Mouse (Mus musculus) myocyte (in vitro differentiated cells): ENCODE results near the gene Ttc17. TPM values are rescaled to one million over a fixed set of nuclear protein-coding genes. Genes with fewer than 3 reads are reported as not detected.

Experiments used
- H3K27me3 ChIP-seq: one replicate; pipeline ENCODE4 v1.6.1; 2011; ENCODE audit not compliant: control insufficient read depth, insufficient read depth, insufficient read length
- H3K36me3 ChIP-seq: one replicate; pipeline ENCODE4 v1.6.1; 2011; ENCODE audit not compliant: control insufficient read depth, insufficient read depth
- H3K4me2 ChIP-seq: one replicate; pipeline ENCODE4 v1.6.1; 2011; ENCODE audit warnings: low read depth, control low read depth
- H3K4me3 ChIP-seq: one replicate; pipeline ENCODE4 v1.5.1; 2011; ENCODE audit warnings: mild to moderate bottlenecking, control low read depth, moderate library complexity
- H3K79me2 ChIP-seq: one replicate; pipeline ENCODE4 v1.6.1; 2011; ENCODE audit not compliant: control insufficient read depth, insufficient read depth
- H3ac ChIP-seq: one replicate; pipeline ENCODE4 v1.6.1; 2011; ENCODE audit not compliant: control insufficient read depth, insufficient read length
- CEBPB ChIP-seq: IDR thresholded peaks from 2 replicates; pipeline ENCODE4 v1.6.1; 2011; ENCODE audit warnings: mild to moderate bottlenecking, moderate library complexity; ENCODE audit not compliant: poor library complexity, insufficient read depth, severe bottlenecking
- E2F4 ChIP-seq: IDR thresholded peaks from one replicate; pipeline ENCODE4 v1.6.1; 2011; ENCODE audit warnings: mild to moderate bottlenecking, control low read depth, moderate library complexity; ENCODE audit not compliant: insufficient read depth
- MAX ChIP-seq: IDR thresholded peaks from one replicate; pipeline ENCODE4 v1.6.1; 2011; ENCODE audit warnings: low read depth, mild to moderate bottlenecking, control low read depth
- MYOD1 ChIP-seq, 3 experiments: IDR thresholded peaks; one replicate each; pipeline ENCODE4 v1.6.1; 2011; ENCODE audit warnings: control low read depth in 2 of 3, low read depth in 2 of 3, mild to moderate bottlenecking in 2 of 3, moderate library complexity in 1 of 3; ENCODE audit not compliant: insufficient read length in 2 of 3, control insufficient read depth in 1 of 3
- MYOG ChIP-seq, 3 experiments: IDR thresholded peaks; one replicate each; pipeline ENCODE4 v1.6.1; 2011; ENCODE audit warnings: control low read depth in 2 of 3, low read depth in 2 of 3, mild to moderate bottlenecking in 2 of 3; ENCODE audit not compliant: insufficient read length in 2 of 3, control insufficient read depth in 1 of 3, insufficient read depth in 1 of 3
- POLR2A ChIP-seq: IDR thresholded peaks from one replicate; pipeline ENCODE4 v1.6.1; 2011; ENCODE audit warnings: low read depth, mild to moderate bottlenecking, control low read depth, moderate library complexity; ENCODE audit not compliant: insufficient read length
- POLR2AphosphoS2 ChIP-seq: IDR thresholded peaks from one replicate; pipeline ENCODE4 v1.6.1; 2011; ENCODE audit warnings: low read depth, control low read depth; ENCODE audit not compliant: insufficient read length
- REST ChIP-seq: IDR thresholded peaks from one replicate; pipeline ENCODE4 v1.6.1; 2011; ENCODE audit warnings: mild to moderate bottlenecking, control low read depth, moderate library complexity; ENCODE audit not compliant: insufficient read depth, insufficient read length
- SRF ChIP-seq: IDR thresholded peaks from one replicate; pipeline ENCODE4 v1.6.1; 2011; ENCODE audit warnings: low read depth; ENCODE audit not compliant: control insufficient read depth, insufficient read length
- TCF12 ChIP-seq: IDR thresholded peaks from one replicate; pipeline ENCODE4 v1.6.1; 2011; ENCODE audit warnings: mild to moderate bottlenecking, control low read depth; ENCODE audit not compliant: poor library complexity, insufficient read depth, severe bottlenecking
- TCF3 ChIP-seq: IDR thresholded peaks from one replicate; pipeline ENCODE4 v1.6.1; 2011; ENCODE audit warnings: low read depth, control low read depth; ENCODE audit not compliant: insufficient read length
- USF1 ChIP-seq: IDR thresholded peaks from one replicate; pipeline ENCODE4 v1.6.1; 2011; ENCODE audit warnings: low read depth, mild to moderate bottlenecking, control low read depth, moderate library complexity
- polyA plus RNA-seq: library from polyadenylated mRNA; unstranded; fragments of >200 nt; fragmentation: generic; extraction: Trizol; gene quantifications from one replicate; pipeline ENCODE4 v1.2.1, GENCODE M21; 2012; ENCODE audit warnings: missing spikeins

Ttc17 gene
- polyA plus RNA-seq, 1 experiment: 13.5 TPM

GRCm38 (mm10) chr2:94303984-94304383 lies 102.5 kb downstream of the Ttc17 start:
- no peaks in the 10 kb centered on the region for H3K79me2 ChIP-seq
- peaks cover 20% of the 10 kb centered on the region for H3K36me3 ChIP-seq
- H3K27me3 ChIP-seq: no peaks in the 10 kb centered on the region
- TF ChIP-seq MYOD1 (IDR thresholded peaks at IDR 0.05; ENCODE audit: control insufficient read depth in 1 of 3, insufficient read length in 2 of 3, low read depth in 2 of 3): peak in 2 of 3 experiments; percentile 94 to 98
- TF ChIP-seq POLR2AphosphoS2: no peak
- no peak for TF ChIP-seq USF1
- TF ChIP-seq MYOG (IDR thresholded peaks at IDR 0.05; ENCODE audit: control insufficient read depth in 1 of 3, insufficient read depth in 1 of 3, insufficient read length in 2 of 3, low read depth in 2 of 3): peak; percentile 35 to 99 (median 98)
- TF ChIP-seq TCF3: peak; percentile 98
- peak; percentile 71 for TF ChIP-seq TCF12
- H3ac ChIP-seq: no peak overlapping the region
- H3K4me2 ChIP-seq: no peak overlapping the region
- no peak overlapping the region for H3K4me3 ChIP-seq

- H3K36me3 ChIP-seq: peaks cover 20% of the 10 kb centered on the region
- no peaks in the 10 kb centered on the region for H3K27me3 ChIP-seq
Measured at GRCm38 (mm10) chr2:94302393-94302792, 104.1 kb downstream of the Ttc17 start.

GRCm38 (mm10) chr2:94301749-94302148 lies 104.7 kb downstream of the Ttc17 start:
- Histone ChIP-seq H3K4me3 (no peak overlapping the region), H3K79me2 (no peaks in the 10 kb centered on the region), H3ac (no peak overlapping the region), H3K36me3 (peaks cover 20% of the 10 kb centered on the region), H3K4me2 (no peak overlapping the region), H3K27me3 (no peaks in the 10 kb centered on the region)
- TF ChIP-seq POLR2A: no peak
- TF ChIP-seq USF1: no peak
- TF ChIP-seq MYOD1 (IDR thresholded peaks at IDR 0.05; ENCODE audit: control insufficient read depth in 1 of 3, insufficient read length in 2 of 3, low read depth in 2 of 3): peak in 2 of 3 experiments; percentile 11 to 80
- TF ChIP-seq REST: no peak
- TF ChIP-seq CEBPB: no peak
- TF ChIP-seq SRF: no peak
- peak; percentile 19 for TF ChIP-seq TCF12
- TF ChIP-seq TCF3: peak; percentile 13
- TF ChIP-seq MYOG (IDR thresholded peaks at IDR 0.05; ENCODE audit: control insufficient read depth in 1 of 3, insufficient read depth in 1 of 3, insufficient read length in 2 of 3, low read depth in 2 of 3): peak in 1 of 3 experiments; percentile 51

More at GRCm38 (mm10) chr2:94302393-94302792, 104.1 kb downstream of the Ttc17 start:
- no peak overlapping the region for H3K4me2 ChIP-seq
- no peaks in the 10 kb centered on the region for H3K79me2 ChIP-seq
- TF ChIP-seq USF1 (no peak), MYOG (IDR thresholded peaks at IDR 0.05; ENCODE audit: control insufficient read depth in 1 of 3, insufficient read depth in 1 of 3, insufficient read length in 2 of 3, low read depth in 2 of 3) (no peak)
- no peak overlapping the region for H3K4me3 ChIP-seq
- no peak overlapping the region for H3ac ChIP-seq

GRCm38 (mm10) chr2:94297467-94297866 lies 109.0 kb downstream of the Ttc17 start:
- TF ChIP-seq MYOD1 (IDR thresholded peaks at IDR 0.05; ENCODE audit: control insufficient read depth in 1 of 3, insufficient read length in 2 of 3, low read depth in 2 of 3): no peak
- TF ChIP-seq TCF12: no peak
- no peak for TF ChIP-seq USF1
- TF ChIP-seq POLR2AphosphoS2: no peak
- no peak for TF ChIP-seq REST
- TF ChIP-seq POLR2A: no peak
- TF ChIP-seq TCF3: no peak
- TF ChIP-seq CEBPB: no peak
- TF ChIP-seq SRF: no peak
- no peak for TF ChIP-seq MYOG (IDR thresholded peaks at IDR 0.05; ENCODE audit: control insufficient read depth in 1 of 3, insufficient read depth in 1 of 3, insufficient read length in 2 of 3, low read depth in 2 of 3)
- no peak for TF ChIP-seq E2F4
- no peak for TF ChIP-seq MAX
- peaks cover 9% of the 10 kb centered on the region for H3K36me3 ChIP-seq

GRCm38 (mm10) chr2:94290483-94290882 lies 116.0 kb downstream of the Ttc17 start:
- H3K4me3 ChIP-seq: no peak overlapping the region
- H3K27me3 ChIP-seq: peaks cover 8% of the 10 kb centered on the region
- no peaks in the 10 kb centered on the region for H3K36me3 ChIP-seq
- no peaks in the 10 kb centered on the region for H3K79me2 ChIP-seq
- no peak for TF ChIP-seq TCF3
- TF ChIP-seq TCF12: no peak
- TF ChIP-seq USF1: no peak
- TF ChIP-seq SRF: no peak
- H3ac ChIP-seq: no peak overlapping the region
- no peak overlapping the region for H3K4me2 ChIP-seq

More at GRCm38 (mm10) chr2:94297467-94297866, 109.0 kb downstream of the Ttc17 start:
- Histone ChIP-seq H3ac (no peak overlapping the region), H3K27me3 (peaks cover 8% of the 10 kb centered on the region), H3K4me2 (no peak overlapping the region), H3K79me2 (no peaks in the 10 kb centered on the region), H3K4me3 (no peak overlapping the region)
